Mouse (Mus musculus): ENCODE data around the gene Smo. TPM values are rescaled to one million over a fixed set of nuclear protein-coding genes. Genes with fewer than 3 reads are reported as not detected.

Smo gene
- total RNA-seq, 2 experiments from 2014 or later = 2.3 to 2.6 TPM

- no peak for ATAC-seq (ENCODE audit: poor library complexity, severe bottlenecking)
Observed at GRCm38 (mm10) chr6:29772236-29772635, 36.9 kb downstream of the Smo start.

- ATAC-seq (ENCODE audit: poor library complexity, severe bottlenecking) = no peak
Observed at GRCm38 (mm10) chr6:29774161-29774560, 38.9 kb downstream of the Smo start.

GRCm38 (mm10) chr6:29775609-29776008 lies 40.3 kb downstream of the Smo start:
- ATAC-seq (ENCODE audit: poor library complexity, severe bottlenecking) = no peak

- ATAC-seq (ENCODE audit: poor library complexity, severe bottlenecking) = peak; percentile 38; the same call in 1 of the 2 replicates
Observed at GRCm38 (mm10) chr6:29776542-29777237, 41.4 kb downstream of the Smo start.

- ATAC-seq (ENCODE audit: poor library complexity, severe bottlenecking) = no peak
Observed at GRCm38 (mm10) chr6:29777238-29777555, 41.9 kb downstream of the Smo start.

GRCm38 (mm10) chr6:29780082-29780481 lies 44.8 kb downstream of the Smo start:
- ATAC-seq (ENCODE audit: poor library complexity, severe bottlenecking) = no peak

GRCm38 (mm10) chr6:29780571-29780970 lies 45.3 kb downstream of the Smo start:
- no peak for ATAC-seq (ENCODE audit: poor library complexity, severe bottlenecking)

GRCm38 (mm10) chr6:29782239-29782638 lies 46.9 kb downstream of the Smo start:
- no peak for ATAC-seq (ENCODE audit: poor library complexity, severe bottlenecking)

GRCm38 (mm10) chr6:29783960-29784359 lies 48.7 kb downstream of the Smo start:
- ATAC-seq (ENCODE audit: poor library complexity, severe bottlenecking) = no peak

- ATAC-seq (ENCODE audit: poor library complexity, severe bottlenecking) = peak; percentile 51; the same call in 1 of the 2 replicates
Observed at GRCm38 (mm10) chr6:29784413-29785021, 49.2 kb downstream of the Smo start.

- ATAC-seq (ENCODE audit: poor library complexity, severe bottlenecking) = no peak
Observed at GRCm38 (mm10) chr6:29785759-29786158, 50.5 kb downstream of the Smo start.

GRCm38 (mm10) chr6:29788779-29789350 lies 53.6 kb downstream of the Smo start:
- no peak for ATAC-seq (ENCODE audit: poor library complexity, severe bottlenecking)

GRCm38 (mm10) chr6:29790014-29790698 lies 54.9 kb downstream of the Smo start:
- no peak for ATAC-seq (ENCODE audit: poor library complexity, severe bottlenecking)

GRCm38 (mm10) chr6:29793520-29793919 lies 58.2 kb downstream of the Smo start:
- ATAC-seq (ENCODE audit: poor library complexity, severe bottlenecking) = no peak

- ATAC-seq (ENCODE audit: poor library complexity, severe bottlenecking) = peak; percentile 84
Observed at GRCm38 (mm10) chr6:29794582-29794981, 59.3 kb downstream of the Smo start.

GRCm38 (mm10) chr6:29802979-29803378 lies 67.7 kb downstream of the Smo start:
- ATAC-seq (ENCODE audit: poor library complexity, severe bottlenecking) = no peak

- no peak for ATAC-seq (ENCODE audit: poor library complexity, severe bottlenecking)
Observed at GRCm38 (mm10) chr6:29804006-29804405, 68.7 kb downstream of the Smo start.

GRCm38 (mm10) chr6:29805381-29805780 lies 70.1 kb downstream of the Smo start:
- ATAC-seq (ENCODE audit: poor library complexity, severe bottlenecking) = no peak

Data from megakaryocyte, adult 5-6 weeks (primary cell).